Mouse (Mus musculus): ENCODE data around the gene Fam189a1. TPM values are rescaled to one million over a fixed set of nuclear protein-coding genes. Genes with fewer than 3 reads are reported as not detected.
A peak's percentile ranks its signal among the peaks of the same experiment; 100 is the strongest.

Gene Fam189a1
- total and polyA plus RNA-seq, 3 experiments: 0.10 TPM; not detected in 2

- peaks cover 0 to 47% of the 10 kb centered on the region in 2 experiments; a peak in 3 of 4 replicates for H3K4me1 ChIP-seq (ENCODE audit: control insufficient read depth in 1 of 2, insufficient read depth in 2 of 2)
- H3K9ac ChIP-seq (ENCODE audit: insufficient read depth, low read depth): no peak overlapping the region
- H3K4me2 ChIP-seq (ENCODE audit: insufficient read depth, low read depth, poor library complexity, severe bottlenecking): peak overlapping the region; percentile 78; the same call in 1 of the 2 replicates
- peak overlapping the region in 2 of 3 experiments; percentile 2 to 32 for H3K4me3 ChIP-seq (replicated peaks in 1 of 3; ENCODE audit: low read depth in 2 of 3, low read length in 2 of 3, poor library complexity in 1 of 3)
- no peak for DNase-seq (ENCODE audit: extremely low read depth)
- dilution Hi-C loops (cut with MboI; ENCODE audit: extremely low pct_ligation_motif_present, extremely low pct_unique_long_range_greater_than_20kb, low sequenced_read_pairs) (no loop called here), in situ Hi-C loops (cut with MboI; ENCODE audit: low pct_ligation_motif_present, low pct_unique_long_range_greater_than_20kb, low sequenced_read_pairs) (no loop called here)
- no peak for TF ChIP-seq POLR2AphosphoS2 (IDR thresholded peaks at IDR 0.05; ENCODE audit: low read depth, low read length)
- no peak for TF ChIP-seq MEF2A (IDR thresholded peaks at IDR 0.05; ENCODE audit: borderline replicate concordance, low read depth, low read length)
- no peak for TF ChIP-seq MYC (IDR thresholded peaks at IDR 0.05; ENCODE audit: low read depth, low read length)
- TF ChIP-seq MAZ (IDR thresholded peaks at IDR 0.05; ENCODE audit: low read depth, low read length): no peak
- TF ChIP-seq MAX (IDR thresholded peaks at IDR 0.05; ENCODE audit: low read length): no peak
- TF ChIP-seq POLR2A (IDR thresholded peaks at IDR 0.05; ENCODE audit: low read depth, low read length): no peak
- TF ChIP-seq USF1 (IDR thresholded peaks at IDR 0.05; ENCODE audit: low read depth, low read length): no peak
- no peak for TF ChIP-seq IRF4 (IDR thresholded peaks at IDR 0.05; ENCODE audit: low read depth, low read length)
- H3K36me3 ChIP-seq (replicated peaks in 1 of 2; ENCODE audit: control insufficient read depth in 1 of 2, insufficient read depth in 1 of 2, low read length in 1 of 2): no peaks in the 10 kb centered on the region
- H3K9me3 ChIP-seq (replicated peaks; ENCODE audit: low read length): no peaks in the 10 kb centered on the region
- H3K79me2 ChIP-seq (replicated peaks; ENCODE audit: control insufficient read depth, extremely low read depth, insufficient read depth, poor library complexity, severe bottlenecking): no peaks in the 10 kb centered on the region
- no peaks in the 10 kb centered on the region for H3K27me3 ChIP-seq (replicated peaks)
- no peak overlapping the region for H3K27ac ChIP-seq (ENCODE audit: insufficient read depth, low read depth)
Observed at GRCm38 (mm10) chr7:64839281-64839680, 317.1 kb downstream of the Fam189a1 start.

GRCm38 (mm10) chr7:64830214-64830995 is 326.0 kb downstream of the Fam189a1 start:
- Histone ChIP-seq H3K36me3 (replicated peaks in 1 of 2; ENCODE audit: control insufficient read depth in 1 of 2, insufficient read depth in 1 of 2, low read length in 1 of 2) (no peaks in the 10 kb centered on the region), H3K9ac (ENCODE audit: insufficient read depth, low read depth) (no peak overlapping the region), H3K27me3 (replicated peaks) (peaks cover 2% of the 10 kb centered on the region), H3K4me1 (ENCODE audit: control insufficient read depth in 1 of 2, insufficient read depth in 2 of 2) (no peaks in the 10 kb centered on the region), H3K79me2 (replicated peaks; ENCODE audit: control insufficient read depth, extremely low read depth, insufficient read depth, poor library complexity, severe bottlenecking) (no peaks in the 10 kb centered on the region), H3K4me3 (replicated peaks in 1 of 3; ENCODE audit: low read depth in 2 of 3, low read length in 2 of 3, poor library complexity in 1 of 3) (no peak overlapping the region), H3K9me3 (replicated peaks; ENCODE audit: low read length) (peaks cover 4% of the 10 kb centered on the region), H3K27ac (ENCODE audit: insufficient read depth, low read depth) (no peak overlapping the region), H3K4me2 (ENCODE audit: insufficient read depth, low read depth, poor library complexity, severe bottlenecking) (no peak overlapping the region)
- in situ Hi-C loops (cut with MboI; ENCODE audit: low pct_ligation_motif_present, low pct_unique_long_range_greater_than_20kb, low sequenced_read_pairs): no loop called here
- no peak for DNase-seq (ENCODE audit: extremely low read depth)
- TF ChIP-seq SMC3 (IDR thresholded peaks at IDR 0.05; ENCODE audit: low read depth, low read length): no peak
- TF ChIP-seq JUN (IDR thresholded peaks at IDR 0.05; ENCODE audit: insufficient read depth, low read depth, low read length): no peak
- no peak for TF ChIP-seq ELF1 (IDR thresholded peaks at IDR 0.05; ENCODE audit: low read depth, low read length)
- TF ChIP-seq MXI1 (IDR thresholded peaks at IDR 0.05; ENCODE audit: low read depth, low read length): no peak
- TF ChIP-seq CHD2 (IDR thresholded peaks at IDR 0.05; ENCODE audit: low read length): no peak
- TF ChIP-seq EP300 (IDR thresholded peaks at IDR 0.05; ENCODE audit: low read length): no peak
- dilution Hi-C loops (cut with MboI; ENCODE audit: extremely low pct_ligation_motif_present, extremely low pct_unique_long_range_greater_than_20kb, low sequenced_read_pairs): no loop called here
